Mouse (Mus musculus): ENCODE measurements around the gene Tlcd1. TPM values are rescaled to one million over a fixed set of nuclear protein-coding genes. Genes with fewer than 3 reads are reported as not detected.
A peak's percentile ranks its signal among the peaks of the same experiment; 100 is the strongest.

The Tlcd1 gene
- total RNA-seq (2012; rRNA removed) (16.2 and 28.3 TPM in 2 replicates), polyA plus RNA-seq (2012; ENCODE audit: insufficient read depth in 1 of 2, insufficient read length in 2 of 2, low read depth in 1 of 2, low replicate concordance in 2 of 2, missing spikeins in 1 of 2) (10 to 100 TPM in 1 of 2 experiments, not detected in 1; 23.3 TPM)

- Histone ChIP-seq H3K36me3 (ENCODE audit: control insufficient read depth in 1 of 2, insufficient read depth in 2 of 2, low read length in 2 of 2) (peaks cover under 1 to 24% of the 10 kb centered on the region in 2 experiments), H3K4me3 (ENCODE audit: control insufficient read depth in 1 of 2, insufficient read depth in 1 of 2, low read depth in 2 of 2, low read length in 2 of 2) (peak within 1 kb of the TSS; percentile 60 to 67), H3K9me3 (replicated peaks; ENCODE audit: insufficient read depth, low read length) (no peaks in the 10 kb centered on the region), H3K27me3 (ENCODE audit: control insufficient read depth in 1 of 2, insufficient read depth in 2 of 2, low read length in 2 of 2) (no peaks in the 10 kb centered on the region), H3K9ac (ENCODE audit: control insufficient read depth, low read depth, low read length, poor library complexity, severe bottlenecking) (peak within 1 kb of the TSS; percentile 92), H3K79me2 (ENCODE audit: control insufficient read depth, insufficient read depth, low read length, poor library complexity) (peaks cover 12% of the 10 kb centered on the region), H3K4me1 (ENCODE audit: control insufficient read depth in 1 of 2, insufficient read depth in 2 of 2, low read length in 2 of 2) (peaks cover 0 to 16% of the 10 kb centered on the region in 2 experiments; a peak in 1 of 4 replicates), H3K27ac (ENCODE audit: control insufficient read depth, low read depth, low read length) (peak within 1 kb of the TSS; percentile 83)
- no peak for TF ChIP-seq POLR2AphosphoS5 (IDR thresholded peaks at IDR 0.05; ENCODE audit: borderline replicate concordance, low read depth, low read length)
- no peak for TF ChIP-seq EP300 (IDR thresholded peaks at IDR 0.05; ENCODE audit: low read depth in 1 of 2, low read length in 2 of 2)
- TF ChIP-seq JUND (IDR thresholded peaks at IDR 0.05; ENCODE audit: low read depth, low read length): no peak
- TF ChIP-seq UBTF (IDR thresholded peaks at IDR 0.05; ENCODE audit: borderline replicate concordance, insufficient read depth, low read depth, low read length): no peak
- no peak; the same call in 1 of the 2 replicates for TF ChIP-seq MYC (IDR thresholded peaks at IDR 0.05; ENCODE audit: low read depth, low read length)
- TF ChIP-seq ZMIZ1 (IDR thresholded peaks at IDR 0.05; ENCODE audit: low read depth, low read length): no peak; the same call in 1 of the 2 replicates
- TF ChIP-seq CHD2 (IDR thresholded peaks at IDR 0.05; ENCODE audit: low read length): no peak
- TF ChIP-seq GABPA (IDR thresholded peaks at IDR 0.05; ENCODE audit: low read depth, low read length): no peak
- no peak for TF ChIP-seq USF1 (IDR thresholded peaks at IDR 0.05; ENCODE audit: low read depth, low read length)
- no peak for TF ChIP-seq TAL1 (IDR thresholded peaks at IDR 0.05; ENCODE audit: low read length)
- TF ChIP-seq POLR2AphosphoS2 (IDR thresholded peaks at IDR 0.05; ENCODE audit: low read length): peak; percentile 80
- TF ChIP-seq E2F4 (IDR thresholded peaks at IDR 0.05; ENCODE audit: borderline replicate concordance, low read depth, low read length): no peak
- TF ChIP-seq BHLHE40 (IDR thresholded peaks at IDR 0.05; ENCODE audit: borderline replicate concordance, low read depth, low read length): peak; percentile 35; the same call in 1 of the 2 replicates
- peak; percentile 57; the same call in 1 of the 2 replicates for TF ChIP-seq TBP (IDR thresholded peaks at IDR 0.05; ENCODE audit: low read depth, low read length)
- peak; percentile 16; the same call in 1 of the 2 replicates for TF ChIP-seq MXI1 (IDR thresholded peaks at IDR 0.05; ENCODE audit: low read depth, low read length)
- peak; percentile 72 to 82; a peak in 3 of 4 replicates for TF ChIP-seq POLR2A (IDR thresholded peaks at IDR 0.05; ENCODE audit: control insufficient read depth in 1 of 2, insufficient read depth in 1 of 2, low read depth in 1 of 2, low read length in 2 of 2, poor library complexity in 1 of 2)
- TF ChIP-seq SIN3A (IDR thresholded peaks at IDR 0.05; ENCODE audit: low read length): peak; percentile 81
- TF ChIP-seq MYB (IDR thresholded peaks at IDR 0.05; ENCODE audit: low read depth, low read length): no peak
- TF ChIP-seq MEF2A (IDR thresholded peaks at IDR 0.05; ENCODE audit: extremely low read depth, insufficient replicate concordance, low read depth, low read length, poor library complexity, severe bottlenecking): no peak
- TF ChIP-seq ELF1 (IDR thresholded peaks at IDR 0.05; ENCODE audit: low read depth, low read length): 0 out of 2 replicates have a peak, but pooled peaks have one; percentile 39
- TF ChIP-seq TCF12 (IDR thresholded peaks at IDR 0.05; ENCODE audit: low read depth, low read length): peak; percentile 27; the same call in 1 of the 2 replicates
- TF ChIP-seq NRF1 (IDR thresholded peaks at IDR 0.05; ENCODE audit: insufficient read depth, low read depth, low read length, poor library complexity, severe bottlenecking): peak; percentile 82
- TF ChIP-seq HCFC1 (IDR thresholded peaks at IDR 0.05; ENCODE audit: low read depth, low read length): peak; percentile 70
- TF ChIP-seq ZNF384 (IDR thresholded peaks at IDR 0.05; ENCODE audit: low read depth, low read length): no peak
- TF ChIP-seq NELFE (IDR thresholded peaks at IDR 0.05; ENCODE audit: low read depth, low read length): peak; percentile 78
- 0 out of 2 replicates have a peak, but pooled peaks have one; percentile 5 for TF ChIP-seq RCOR1 (IDR thresholded peaks at IDR 0.05; ENCODE audit: low read depth, low read length)
- no peak for TF ChIP-seq KAT2A (conservative IDR thresholded peaks at IDR 0.05; ENCODE audit: low read depth, low read length)
- TF ChIP-seq RAD21 (IDR thresholded peaks at IDR 0.05; ENCODE audit: low read depth, low read length): no peak
- DNase-seq (ENCODE audit: low read depth, low spot score): peak; percentile 97
Observed at GRCm38 (mm10) chr11:78176402-78176862, at the start of gene Tlcd1, which contains the start of gene Nek8. TSS of gene Tlcd1 (plus strand) at chr11:78176711. TSS of gene Nek8 (minus strand) at chr11:78176675.

All from MEL (cell line).